Mouse (Mus musculus) midbrain, embryonic 11.5 days (tissue): Measurements from ENCODE around the gene Vmn1r4. TPM values are rescaled to one million over a fixed set of nuclear protein-coding genes. Genes with fewer than 3 reads are reported as not detected.

Source experiments
- ATAC-seq: fragments of 200-750 bp; cut with Nextera tagmentation; 2 replicates; pipeline ENCODE4 v1.8.0; 2017; ENCODE audit warnings: moderate TSS enrichment, moderate library complexity; ENCODE audit not compliant: low FRiP score
- DNase-seq: peaks from one replicate; pipeline ENCODE4 v3.0.0; 2015; ENCODE audit warnings: low spot score; ENCODE audit errors: missing footprints
- H3K27ac ChIP-seq: fragments of 300-500 bp; sonication (generic); 2 replicates; pipeline ENCODE4 v1.5.1; 2014; ENCODE audit warnings: low read depth, low read length
- H3K27me3 ChIP-seq: fragments of 300-500 bp; sonication (generic); 2 replicates; pipeline ENCODE4 v1.6.1; 2014; ENCODE audit warnings: mild to moderate bottlenecking, low read length, moderate library complexity, mixed read lengths; ENCODE audit not compliant: control insufficient read depth, insufficient read depth
- H3K36me3 ChIP-seq: fragments of 300-500 bp; sonication (generic); 2 replicates; pipeline ENCODE4 v1.6.1; 2014; ENCODE audit warnings: mild to moderate bottlenecking, low read length, moderate library complexity, mixed read lengths; ENCODE audit not compliant: control insufficient read depth, insufficient read depth
- H3K4me1 ChIP-seq: fragments of 300-500 bp; sonication (generic); 2 replicates; pipeline ENCODE4 v1.6.1; 2014; ENCODE audit warnings: low read length; ENCODE audit not compliant: control insufficient read depth, insufficient read depth
- H3K4me2 ChIP-seq: fragments of 300-500 bp; sonication (generic); 2 replicates; pipeline ENCODE4 v1.6.1; 2014; ENCODE audit warnings: mild to moderate bottlenecking, moderate library complexity
- H3K4me3 ChIP-seq: fragments of 300-500 bp; sonication (generic); 2 replicates; pipeline ENCODE4 v1.5.1; 2014; ENCODE audit warnings: low read depth, low read length
- H3K9ac ChIP-seq: fragments of 300-500 bp; sonication (generic); 2 replicates; pipeline ENCODE4 v1.6.1; 2014; ENCODE audit warnings: low read length
- H3K9me3 ChIP-seq: fragments of 300-500 bp; sonication (generic); 2 replicates; pipeline ENCODE4 v1.6.1; 2016; ENCODE audit warnings: low read length; ENCODE audit not compliant: control insufficient read depth
- WGBS: fragments of 180-500 bp; shearing (Covaris S2); extraction: QIAGEN DNeasy Blood & Tissue Kit; methylation state at CpG from one replicate; pipeline ENCODE4 v1.1.7; 2014; 5-methylcytosine and 5-hydroxymethylcytosine counted together
- polyA plus RNA-seq: library from polyadenylated mRNA; unstranded; fragments of >200 nt; fragmentation: Nextera tagmentation; extraction: Ambion mirVana; gene quantifications from 2 replicates; pipeline ENCODE4 v1.2.1, GENCODE M21; 2014

Vmn1r4 gene
- polyA plus RNA-seq, 1 experiment from 2014 or later: 0.51 TPM

DNA sequence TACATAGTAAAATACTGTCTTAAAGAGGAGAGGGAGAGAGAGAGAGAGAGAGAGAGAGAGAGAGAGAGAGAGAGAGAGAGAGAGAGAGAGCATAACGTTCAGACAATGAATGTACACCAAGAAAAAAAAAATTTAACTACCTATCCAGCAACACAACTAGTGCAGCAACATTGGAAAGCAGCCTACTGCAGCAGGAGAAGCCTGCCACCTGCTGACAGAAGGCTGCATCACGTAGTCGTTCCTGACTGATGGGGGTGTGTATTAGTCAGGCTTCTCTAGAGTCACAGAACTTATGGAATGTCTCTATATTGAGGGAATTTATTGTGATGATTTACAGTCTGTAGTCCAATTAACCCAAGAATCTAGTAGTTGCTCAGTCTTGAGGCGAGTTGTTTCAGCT is 14.9 kb upstream of the Vmn1r4 start:
- no peak overlapping the region for H3K4me3 ChIP-seq
- no peak overlapping the region for H3K9ac ChIP-seq
- 10% methylated on average over 4 of the region's 4 CpGs for WGBS
- H3K36me3 ChIP-seq: no peaks in the 10 kb centered on the region
- no peaks in the 10 kb centered on the region for H3K27me3 ChIP-seq
- DNase-seq (peak; percentile 83), ATAC-seq (peak; percentile 58; the same call in 1 of the 2 replicates)
- H3K9me3 ChIP-seq: no peaks in the 10 kb centered on the region
- H3K4me1 ChIP-seq: no peaks in the 10 kb centered on the region
- no peak overlapping the region for H3K4me2 ChIP-seq
- no peak overlapping the region for H3K27ac ChIP-seq

DNA sequence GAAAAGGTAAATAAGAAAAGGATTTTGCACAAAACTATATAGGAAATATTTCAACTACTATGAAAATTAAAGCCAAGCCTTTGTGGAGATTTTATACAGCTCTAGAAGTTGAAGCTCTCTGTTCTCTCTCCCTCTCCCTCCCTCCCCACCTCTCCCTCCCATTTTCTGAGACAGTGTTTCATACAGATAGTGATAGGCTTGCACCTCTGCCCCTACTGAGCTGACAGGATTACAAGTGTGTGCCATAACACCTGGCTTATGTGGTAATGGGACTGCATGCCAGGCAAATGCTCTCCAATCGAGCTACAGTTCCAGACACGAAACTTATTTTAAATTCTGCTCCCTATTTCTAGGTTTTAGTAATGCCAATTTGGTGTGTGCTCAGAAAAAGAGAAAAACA is 12.9 kb upstream of the Vmn1r4 start:
- 91% methylated on average over 2 of the region's 2 CpGs for WGBS
- Histone ChIP-seq H3K4me1 (no peaks in the 10 kb centered on the region), H3K4me3 (no peak overlapping the region), H3K36me3 (no peaks in the 10 kb centered on the region), H3K27me3 (no peaks in the 10 kb centered on the region), H3K4me2 (no peak overlapping the region), H3K9ac (no peak overlapping the region), H3K9me3 (no peaks in the 10 kb centered on the region), H3K27ac (no peak overlapping the region)
- DNase-seq: no peak
- ATAC-seq: no peak

DNA sequence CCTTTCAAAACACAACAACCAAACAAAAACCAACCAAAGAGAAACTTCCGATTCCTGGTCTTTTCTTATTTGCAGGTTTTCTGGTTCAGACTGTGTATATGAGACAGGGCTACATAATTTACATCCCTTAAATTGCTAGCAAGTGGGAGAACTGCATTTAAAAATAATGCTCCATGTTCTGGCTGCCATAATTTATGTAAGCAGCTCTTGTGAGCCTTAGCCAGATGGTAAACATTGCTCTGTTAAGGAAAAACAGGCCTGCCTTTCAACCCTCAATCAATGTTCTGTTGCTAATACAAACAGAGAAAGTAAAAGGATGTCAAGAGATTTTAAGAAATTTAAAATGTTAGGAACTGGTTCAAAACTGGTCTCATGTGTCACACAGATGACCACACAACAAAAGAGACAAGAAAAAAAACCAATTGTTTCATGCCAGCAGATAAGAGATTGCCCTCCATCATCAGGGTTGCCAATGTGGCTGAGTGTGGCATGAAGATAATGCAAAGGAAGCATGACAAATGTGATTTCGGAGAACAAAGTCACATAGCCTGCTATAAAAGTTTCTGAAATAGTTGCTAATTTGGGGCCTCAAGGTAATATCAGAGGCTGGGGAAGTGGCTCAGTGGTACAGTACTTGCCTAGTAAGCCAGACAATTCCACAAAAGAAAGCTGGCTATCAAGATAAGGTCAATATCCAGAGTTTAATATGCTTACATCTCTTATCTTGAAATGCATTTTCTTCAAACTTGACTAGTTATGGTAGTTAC is 10.5 kb upstream of the Vmn1r4 start:
- no peaks in the 10 kb centered on the region for H3K36me3 ChIP-seq
- H3K9me3 ChIP-seq: no peaks in the 10 kb centered on the region
- no peaks in the 10 kb centered on the region for H3K27me3 ChIP-seq
- WGBS: 86% methylated on average over 2 of the region's 2 CpGs
- no peak for DNase-seq
- no peak overlapping the region for H3K27ac ChIP-seq
- H3K4me3 ChIP-seq: no peak overlapping the region
- H3K4me1 ChIP-seq: no peaks in the 10 kb centered on the region
- H3K9ac ChIP-seq: no peak overlapping the region
- no peak for ATAC-seq
- no peak overlapping the region for H3K4me2 ChIP-seq

DNA sequence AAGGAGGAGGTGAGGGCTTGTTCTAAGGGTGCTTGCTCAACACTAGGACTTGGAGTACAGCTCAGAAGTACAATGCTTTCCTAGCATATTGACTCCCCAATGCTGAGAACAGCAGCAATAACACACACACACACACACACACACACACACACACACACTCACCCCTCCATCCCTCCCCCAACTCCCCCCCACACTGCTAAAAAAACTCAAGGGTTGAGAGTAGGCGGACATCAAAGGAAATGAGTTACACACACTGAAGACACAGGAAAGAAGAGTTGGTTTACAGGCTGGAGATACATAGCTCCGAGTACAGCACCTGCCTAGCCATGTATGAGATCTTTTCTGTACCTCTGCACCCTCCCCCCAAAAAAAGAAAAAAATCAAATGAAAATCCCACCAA is 7.5 kb upstream of the Vmn1r4 start:
- no peak overlapping the region for H3K9ac ChIP-seq
- no peaks in the 10 kb centered on the region for H3K9me3 ChIP-seq
- H3K4me1 ChIP-seq: no peaks in the 10 kb centered on the region
- whole genome bisulfite sequencing: 92% methylated on average over 2 of the region's 2 CpGs
- ATAC-seq (0 out of 2 replicates have a peak, but pooled peaks have one; percentile 24), DNase-seq (no peak)
- no peak overlapping the region for H3K4me2 ChIP-seq
- H3K36me3 ChIP-seq: no peaks in the 10 kb centered on the region
- H3K27me3 ChIP-seq: no peaks in the 10 kb centered on the region
- H3K27ac ChIP-seq: no peak overlapping the region
- no peak overlapping the region for H3K4me3 ChIP-seq

DNA sequence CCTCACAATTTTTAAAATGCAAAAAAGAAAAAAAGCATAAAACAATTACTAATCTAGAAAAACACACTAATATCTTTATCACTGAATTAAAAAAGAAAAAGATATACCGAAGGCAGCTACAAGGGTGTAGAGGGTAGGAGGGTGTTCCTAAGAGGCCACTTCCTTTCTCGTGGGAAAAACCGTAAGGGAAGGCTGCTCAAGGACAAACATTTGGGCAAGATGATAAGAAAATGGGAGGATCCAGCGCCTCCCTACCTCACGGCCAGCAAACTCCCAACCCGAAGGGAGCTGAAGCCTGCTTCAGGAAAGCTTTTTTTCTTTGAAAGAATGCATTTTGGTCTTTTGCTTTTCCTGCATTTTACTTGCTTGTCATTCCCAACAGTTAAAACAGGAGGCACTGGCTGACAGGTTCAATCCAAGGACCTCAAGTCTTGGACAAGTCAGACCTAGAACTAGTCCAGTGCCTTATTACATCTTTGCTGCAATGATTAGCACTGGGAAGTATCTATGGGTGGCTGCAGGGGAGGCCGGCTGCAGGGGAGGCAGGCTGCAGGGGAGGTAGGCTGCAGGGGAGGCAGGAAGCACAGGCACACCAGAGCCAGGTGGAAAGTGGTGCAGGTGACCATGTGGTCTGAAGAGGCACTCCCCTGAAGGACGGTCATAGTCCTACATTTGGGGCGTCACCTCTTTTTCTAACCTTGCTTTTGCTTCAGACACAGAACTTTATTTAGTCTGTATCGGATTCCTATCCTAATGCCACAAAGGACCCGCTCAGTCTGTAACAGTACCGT is 6.0 kb upstream of the Vmn1r4 start:
- ATAC-seq (no peak), DNase-seq (no peak)
- no peak overlapping the region for H3K9ac ChIP-seq
- H3K36me3 ChIP-seq: no peaks in the 10 kb centered on the region
- no peak overlapping the region for H3K4me3 ChIP-seq
- H3K27ac ChIP-seq: no peak overlapping the region; the same call in 1 of the 2 replicates
- no peaks in the 10 kb centered on the region for H3K27me3 ChIP-seq
- no peak overlapping the region for H3K4me2 ChIP-seq
- H3K9me3 ChIP-seq: no peaks in the 10 kb centered on the region
- 78% methylated on average over 12 of the region's 12 CpGs for WGBS
- H3K4me1 ChIP-seq: no peaks in the 10 kb centered on the region

DNA sequence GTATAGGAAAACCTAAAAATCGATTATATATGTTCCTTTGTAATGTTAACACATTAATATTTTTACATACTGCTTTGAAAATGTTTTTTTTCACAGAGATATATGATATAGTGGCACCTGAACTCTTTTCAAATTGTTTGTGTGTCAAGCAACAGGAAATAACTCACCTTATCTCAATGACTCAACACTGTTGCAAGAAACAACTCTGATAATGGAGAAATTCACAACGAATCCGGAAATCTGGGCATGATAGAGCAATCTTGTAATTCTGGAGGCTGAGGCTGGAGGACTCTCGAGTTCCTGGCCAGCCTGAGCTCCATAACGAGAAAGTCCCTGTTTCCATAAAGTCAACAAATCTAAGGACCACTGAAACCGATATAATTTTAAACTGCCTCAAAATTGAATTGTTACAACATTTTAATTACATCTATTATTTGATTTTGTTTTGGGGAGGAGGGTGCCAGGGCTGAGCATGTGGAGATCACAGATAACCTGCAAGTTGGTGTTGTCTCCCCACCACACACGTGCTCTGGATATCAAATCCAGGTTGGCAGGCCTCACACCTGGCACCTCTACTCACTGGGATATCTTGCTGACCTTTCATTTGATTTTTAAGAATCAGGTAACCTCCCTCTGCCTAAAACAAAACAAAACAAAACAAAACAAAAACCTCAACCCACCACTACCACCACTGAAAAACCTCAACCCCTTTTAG is 4.3 kb upstream of the Vmn1r4 start:
- no peak overlapping the region for H3K27ac ChIP-seq
- H3K27me3 ChIP-seq: no peaks in the 10 kb centered on the region
- no peak overlapping the region for H3K4me3 ChIP-seq
- 91% methylated on average over 7 of the region's 7 CpGs for WGBS
- H3K9ac ChIP-seq: no peak overlapping the region
- H3K4me2 ChIP-seq: no peak overlapping the region
- no peak for ATAC-seq
- no peaks in the 10 kb centered on the region for H3K9me3 ChIP-seq
- DNase-seq: no peak
- no peaks in the 10 kb centered on the region for H3K4me1 ChIP-seq
- no peaks in the 10 kb centered on the region for H3K36me3 ChIP-seq

DNA sequence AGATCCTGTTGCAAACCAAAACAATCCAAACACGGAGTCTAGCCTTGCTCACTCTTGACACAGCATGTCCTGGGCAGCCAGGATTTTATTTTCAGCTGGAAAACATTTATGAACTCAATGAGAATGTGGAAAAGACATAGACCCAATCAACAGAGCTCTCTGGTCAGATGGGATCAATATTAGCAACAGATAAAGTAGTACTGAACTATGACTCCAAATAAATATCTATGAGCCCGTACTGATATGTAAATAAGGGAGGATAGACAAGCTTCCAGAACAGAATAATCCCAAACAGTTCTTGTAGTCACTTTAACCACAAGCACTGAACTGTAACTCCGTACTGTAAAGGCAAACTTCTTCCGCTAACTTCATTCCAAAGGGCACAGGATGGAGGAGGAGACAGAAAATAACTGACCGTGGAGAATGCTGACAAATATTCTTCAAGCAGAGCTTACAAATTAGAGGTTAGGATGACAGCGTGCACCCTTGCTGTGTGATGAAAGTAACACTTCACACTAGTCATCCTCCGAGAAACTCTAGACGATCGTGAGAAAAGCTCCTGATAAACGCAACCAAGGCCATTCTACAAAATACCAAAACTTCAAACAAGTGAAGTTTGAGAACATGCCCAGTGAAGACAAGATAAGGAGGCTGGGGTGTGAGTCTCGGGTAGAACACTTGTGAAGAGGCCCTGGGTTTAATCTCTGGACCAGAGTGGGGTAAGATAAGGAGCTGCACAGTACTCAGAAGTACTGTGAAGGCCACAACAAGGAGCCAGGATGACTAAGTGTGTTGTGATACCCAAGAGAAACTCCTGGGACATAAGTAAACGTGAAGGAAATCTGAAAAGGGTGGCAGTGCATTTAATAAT is 3.4 kb upstream of the Vmn1r4 start:
- DNase-seq (no peak), ATAC-seq (no peak)
- Histone ChIP-seq H3K4me1 (no peaks in the 10 kb centered on the region), H3K36me3 (no peaks in the 10 kb centered on the region), H3K27ac (no peak overlapping the region), H3K4me3 (no peak overlapping the region), H3K27me3 (no peaks in the 10 kb centered on the region), H3K9ac (no peak overlapping the region), H3K4me2 (no peak overlapping the region), H3K9me3 (no peaks in the 10 kb centered on the region)
- WGBS: 89% methylated on average over 12 of the region's 12 CpGs

DNA sequence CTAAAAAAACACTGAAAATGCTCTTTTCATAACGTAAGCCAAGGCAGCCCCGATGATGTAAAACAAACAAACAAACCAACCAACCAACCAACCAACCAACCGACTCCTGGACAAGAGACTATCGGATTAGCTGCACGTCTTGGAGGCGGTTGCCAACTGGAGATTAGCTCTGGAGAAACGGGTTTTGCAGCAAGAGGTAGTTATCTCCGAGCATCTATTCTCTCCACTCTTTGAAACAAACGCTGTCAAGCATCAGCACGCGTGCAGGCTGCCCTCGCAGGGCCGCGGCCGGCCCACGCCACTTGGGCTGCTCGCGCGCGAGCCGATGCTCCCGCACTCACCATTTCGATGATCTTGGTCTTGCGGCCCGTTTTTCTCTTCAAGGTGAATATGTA is 487 bp upstream of the Vmn1r4 start:
- Histone ChIP-seq H3K36me3 (no peaks in the 10 kb centered on the region), H3K4me1 (no peaks in the 10 kb centered on the region), H3K27me3 (no peaks in the 10 kb centered on the region), H3K27ac (no peak overlapping the region), H3K9me3 (no peaks in the 10 kb centered on the region; the same call in 1 of the 2 replicates), H3K4me2 (peak overlapping the region; percentile 53), H3K4me3 (peak overlapping the region; percentile 74), H3K9ac (peak overlapping the region; percentile 77)
- under 1% methylated on average over 25 of the region's 25 CpGs for WGBS
- no peak for ATAC-seq
- peak; percentile 97 for DNase-seq
